Mouse (Mus musculus) olfactory bulb, adult 2 months (tissue): Measurements from ENCODE around the gene Atg4b. TPM values are rescaled to one million over a fixed set of nuclear protein-coding genes. Genes with fewer than 3 reads are reported as not detected.
"Not testable (repeated sequence)": the region's sequence is repeated elsewhere in the genome, so short reads cannot be mapped to it uniquely, and the experiment has no call there.

Source experiments
- H3K27ac ChIP-seq: fragments of 200-500 bp; 2 replicates; pipeline ENCODE4 v1.5.1; 2012; ENCODE audit warnings: low read depth, low read length; ENCODE audit not compliant: insufficient read depth
- H3K4me1 ChIP-seq: fragments of 200-500 bp; 2 replicates; pipeline ENCODE4 v1.6.1; 2012; ENCODE audit warnings: low read length; ENCODE audit not compliant: control insufficient read depth, insufficient read depth
- H3K4me3 ChIP-seq: fragments of 200-500 bp; 2 replicates; pipeline ENCODE4 v1.5.1; 2012; ENCODE audit warnings: mild to moderate bottlenecking, low read depth, low read length, moderate library complexity; ENCODE audit not compliant: insufficient read depth
- CTCF ChIP-seq: fragments of 200-500 bp; IDR thresholded peaks from 2 replicates; pipeline ENCODE4 v1.5.1; 2012; ENCODE audit warnings: low read depth, mild to moderate bottlenecking, low read length, moderate library complexity; ENCODE audit not compliant: insufficient read depth
- POLR2A ChIP-seq: fragments of 200-500 bp; IDR thresholded peaks from 2 replicates; pipeline ENCODE4 v1.6.1; 2012; ENCODE audit warnings: mild to moderate bottlenecking, low read depth, low read length, moderate library complexity; ENCODE audit not compliant: insufficient read depth
- WGBS: fragments of 180-500 bp; shearing (Covaris S2); methylation state at CpG from one replicate; pipeline ENCODE4 v1.1.7; 2018; 5-methylcytosine and 5-hydroxymethylcytosine counted together
- polyA plus RNA-seq: library from polyadenylated mRNA; stranded (reverse); fragments of >200 nt; gene quantifications from 2 replicates; pipeline ENCODE4 v1.2.4, GENCODE M21; 2012; ENCODE audit warnings: low replicate concordance; ENCODE audit not compliant: missing spikeins, insufficient read depth, insufficient read length

Atg4b gene
- polyA plus RNA-seq, 1 experiment, result not detected

- no peak overlapping the region for H3K27ac ChIP-seq
- TF ChIP-seq CTCF (no peak), POLR2A (no peak)
- H3K4me1 ChIP-seq, result peaks cover 4% of the 10 kb centered on the region; the same call in 1 of the 2 replicates
- no peak overlapping the region for H3K4me3 ChIP-seq
- 86% methylated on average over 1 of the region's 1 CpGs for WGBS
These were observed 2.8 kb upstream of the Atg4b start for GRCm38 (mm10) chr1:93748539-93748938.

- peak overlapping the region; percentile 89 for H3K4me3 ChIP-seq
- no peak overlapping the region for H3K27ac ChIP-seq
- under 1% methylated on average over 59 of the region's 59 CpGs for WGBS
- no peak for TF ChIP-seq CTCF
- no peak for TF ChIP-seq POLR2A
- H3K4me1 ChIP-seq, result 0 out of 2 replicates have a peak, but pooled peaks cover 5% of the 10 kb centered on the region
These were observed 2.7 kb downstream of the Atg4b start for GRCm38 (mm10) chr1:93753911-93754572.

GRCm38 (mm10) chr1:93754573-93755290 lies 3.4 kb downstream of the Atg4b start, which contains the start of gene Thap4:
Thap4 (minus strand) TSS chr1:93754864.
- TF ChIP-seq CTCF, result no peak
- TF ChIP-seq POLR2A, result peak; percentile 61
- WGBS, result under 1% methylated on average over 121 of the region's 121 CpGs
- 0 out of 2 replicates have a peak, but pooled peaks cover 5% of the 10 kb centered on the region for H3K4me1 ChIP-seq
- peak within 1 kb of the TSS; percentile 89 for H3K4me3 ChIP-seq
- no peak within 1 kb of the TSS for H3K27ac ChIP-seq

- no peak for TF ChIP-seq CTCF
- no peak for TF ChIP-seq POLR2A
- H3K4me1 ChIP-seq, result 0 out of 2 replicates have a peak, but pooled peaks cover 5% of the 10 kb centered on the region
- no peak overlapping the region for H3K27ac ChIP-seq
- under 1% methylated on average over 13 of the region's 13 CpGs for WGBS
- H3K4me3 ChIP-seq, result peak overlapping the region; percentile 89
These were observed 4.0 kb downstream of the Atg4b start for GRCm38 (mm10) chr1:93755291-93755610.

- H3K27ac ChIP-seq, result no peak overlapping the region
- H3K4me1 ChIP-seq, result 0 out of 2 replicates have a peak, but pooled peaks cover 5% of the 10 kb centered on the region
- no peak overlapping the region for H3K4me3 ChIP-seq
- TF ChIP-seq CTCF, result no peak
- no peak for TF ChIP-seq POLR2A
- WGBS, result 19% methylated on average over 7 of the region's 7 CpGs
These were observed 4.3 kb downstream of the Atg4b start for GRCm38 (mm10) chr1:93755618-93756017.

- Histone ChIP-seq H3K27ac (no peak overlapping the region), H3K4me1 (0 out of 2 replicates have a peak, but pooled peaks cover 5% of the 10 kb centered on the region), H3K4me3 (no peak overlapping the region)
- no peak for TF ChIP-seq POLR2A
- TF ChIP-seq CTCF, result no peak
These were observed 4.9 kb downstream of the Atg4b start for GRCm38 (mm10) chr1:93756154-93756553.

GRCm38 (mm10) chr1:93760076-93760475 lies 8.8 kb downstream of the Atg4b start:
- 91% methylated on average over 1 of the region's 1 CpGs for WGBS
- TF ChIP-seq POLR2A (no peak), CTCF (no peak)
- 0 out of 2 replicates have a peak, but pooled peaks cover 2% of the 10 kb centered on the region for H3K4me1 ChIP-seq
- H3K27ac ChIP-seq, result no peak overlapping the region
- H3K4me3 ChIP-seq, result no peak overlapping the region

- H3K27ac ChIP-seq, H3K4me3 ChIP-seq, H3K4me1 ChIP-seq: not testable (repeated sequence)
- 93% methylated on average over 3 of the region's 3 CpGs for WGBS
These were observed 12.2 kb downstream of the Atg4b start for GRCm38 (mm10) chr1:93763531-93763930.

- Histone ChIP-seq H3K4me1 (no peaks in the 10 kb centered on the region), H3K4me3 (no peak overlapping the region), H3K27ac (no peak overlapping the region)
- whole genome bisulfite sequencing, result 88% methylated on average over 9 of the region's 9 CpGs
- no peak for TF ChIP-seq CTCF
These were observed 13.7 kb downstream of the Atg4b start for GRCm38 (mm10) chr1:93764871-93765591.
